Mouse (Mus musculus) kidney, embryonic 16.5 days (tissue): ENCODE measurements around the gene Spint5. TPM values are rescaled to one million over a fixed set of nuclear protein-coding genes. Genes with fewer than 3 reads are reported as not detected.
"Not testable (repeated sequence)": the region's sequence is repeated elsewhere in the genome, so short reads cannot be mapped to it uniquely, and the experiment has no call there.

Experiments used
- ATAC-seq: fragments of 200-750 bp; cut with Nextera tagmentation; 2 replicates; pipeline ENCODE4 v1.8.0; 2017; ENCODE audit warnings: moderate TSS enrichment; ENCODE audit not compliant: low FRiP score, low TSS enrichment
- H3K27ac ChIP-seq: fragments of 300-500 bp; sonication (generic); 2 replicates; pipeline ENCODE4 v1.5.1; 2014; ENCODE audit warnings: low read length
- H3K27me3 ChIP-seq: fragments of 300-500 bp; sonication (generic); 2 replicates; pipeline ENCODE4 v1.6.1; 2014; ENCODE audit warnings: low read length, control low read depth, mixed read lengths; ENCODE audit not compliant: insufficient read depth
- H3K36me3 ChIP-seq: fragments of 300-500 bp; sonication (generic); 2 replicates; pipeline ENCODE4 v1.6.1; 2014; ENCODE audit warnings: low read length, control low read depth, mixed read lengths; ENCODE audit not compliant: insufficient read depth
- H3K4me1 ChIP-seq: fragments of 300-500 bp; sonication (generic); 2 replicates; pipeline ENCODE4 v1.6.1; 2014; ENCODE audit warnings: low read length, control low read depth, mixed read lengths; ENCODE audit not compliant: insufficient read depth
- H3K4me2 ChIP-seq: fragments of 300-500 bp; sonication (generic); replicated peaks from 2 replicates; pipeline ENCODE4 v1.6.1; 2014; ENCODE audit warnings: low read depth, low read length
- H3K4me3 ChIP-seq: fragments of 300-500 bp; sonication (generic); 2 replicates; pipeline ENCODE4 v1.5.1; 2014; ENCODE audit warnings: mild to moderate bottlenecking, low read length
- H3K9ac ChIP-seq: fragments of 300-500 bp; sonication (generic); replicated peaks from 2 replicates; pipeline ENCODE4 v1.6.1; 2014; ENCODE audit warnings: low read length
- H3K9me3 ChIP-seq: fragments of 300-500 bp; sonication (generic); 2 replicates; pipeline ENCODE4 v1.6.1; 2016; ENCODE audit warnings: low read length, control low read depth
- WGBS: fragments of 180-500 bp; shearing (Covaris S2); extraction: QIAGEN DNeasy Blood & Tissue Kit; methylation state at CpG from one replicate; pipeline ENCODE4 v1.1.7; 2014; 5-methylcytosine and 5-hydroxymethylcytosine counted together
- polyA plus RNA-seq: library from polyadenylated mRNA; unstranded; fragments of >200 nt; fragmentation: Nextera tagmentation; extraction: Ambion mirVana; gene quantifications from 2 replicates; pipeline ENCODE4 v1.2.1, GENCODE M21; 2015

Spint5 gene
- polyA plus RNA-seq, 1 experiment from 2014 or later = not detected

DNA sequence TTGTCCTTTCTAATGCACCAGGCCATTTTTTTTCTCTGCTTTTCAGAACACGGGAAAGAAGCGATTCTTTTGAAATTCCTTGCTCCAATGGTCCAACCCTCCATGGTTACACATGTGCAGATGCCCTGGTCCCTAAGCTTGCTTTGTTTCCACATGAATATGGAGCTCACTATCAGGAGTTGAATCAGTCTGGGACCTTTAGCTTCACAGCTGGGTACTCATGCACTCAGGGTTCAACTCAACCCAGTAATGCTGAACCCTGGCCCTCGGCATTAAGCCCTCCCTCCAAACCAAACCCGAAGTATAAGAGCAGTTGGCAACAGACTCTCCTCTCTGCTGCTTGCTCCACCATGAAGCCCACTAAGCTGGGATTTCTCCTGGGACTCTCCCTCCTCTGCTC is 16.9 kb upstream of the Spint5 start, which contains the start of gene Spint4:
TSS of gene Spint4 (plus strand) at position 301 of the 400 bp plus-strand sequence.
- no peaks in the 10 kb centered on the region for H3K36me3 ChIP-seq
- H3K9me3 ChIP-seq = no peaks in the 10 kb centered on the region
- H3K4me3 ChIP-seq = no peak within 1 kb of the TSS
- H3K4me1 ChIP-seq = no peaks in the 10 kb centered on the region
- no peaks in the 10 kb centered on the region for H3K27me3 ChIP-seq
- ATAC-seq = no peak
- no peak within 1 kb of the TSS for H3K27ac ChIP-seq
- H3K4me2 ChIP-seq = no peak within 1 kb of the TSS
- H3K9ac ChIP-seq = no peak within 1 kb of the TSS
- WGBS = 66% methylated on average over 4 of the region's 4 CpGs

DNA sequence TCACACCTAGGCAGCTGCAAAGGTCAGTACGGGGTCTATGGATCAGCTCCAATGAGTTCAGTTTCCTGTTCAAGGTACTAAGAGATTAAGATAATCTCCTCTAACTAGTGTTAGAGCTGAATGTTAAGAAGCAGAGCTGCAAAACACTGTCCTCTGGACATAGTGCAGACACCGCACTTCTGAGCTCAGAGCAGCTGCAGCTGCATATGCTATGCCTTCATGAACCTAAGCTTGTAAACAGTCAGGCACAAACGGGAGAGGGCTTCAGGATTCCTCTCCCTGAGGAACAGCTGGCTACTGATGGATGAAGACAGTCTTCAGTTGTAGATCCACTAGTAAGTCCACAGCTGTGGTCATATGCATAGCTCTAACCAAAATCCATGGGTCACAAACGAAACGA is 14.1 kb upstream of the Spint5 start:
- H3K9ac ChIP-seq = no peak overlapping the region
- H3K27me3 ChIP-seq = no peaks in the 10 kb centered on the region
- H3K4me1 ChIP-seq = no peaks in the 10 kb centered on the region
- no peak overlapping the region for H3K4me3 ChIP-seq
- H3K9me3 ChIP-seq = no peaks in the 10 kb centered on the region
- H3K27ac ChIP-seq = no peak overlapping the region
- ATAC-seq = no peak
- no peak overlapping the region for H3K4me2 ChIP-seq
- no peaks in the 10 kb centered on the region for H3K36me3 ChIP-seq
- WGBS = 64% methylated on average over 5 of the region's 5 CpGs

DNA sequence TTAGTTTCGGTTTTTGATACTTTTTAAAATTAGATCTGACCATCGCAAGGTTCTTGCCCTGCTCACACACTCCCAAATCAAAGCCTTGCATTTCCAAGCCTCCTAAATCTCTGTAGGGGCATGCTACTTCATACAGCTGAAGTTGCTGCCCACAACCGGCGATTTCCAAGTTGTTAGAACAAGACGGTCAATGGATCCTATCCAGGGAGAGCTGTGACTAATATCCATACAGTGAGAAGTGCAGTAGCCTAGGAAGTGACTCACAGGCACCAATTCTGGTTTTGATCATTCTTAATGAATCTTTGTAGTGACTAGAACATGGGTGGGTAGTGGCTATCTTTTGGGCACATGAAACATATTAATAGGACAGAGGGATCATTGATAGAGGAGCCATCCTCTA is 13.3 kb upstream of the Spint5 start:
- no peak overlapping the region for H3K9ac ChIP-seq
- no peaks in the 10 kb centered on the region for H3K4me1 ChIP-seq
- no peaks in the 10 kb centered on the region for H3K27me3 ChIP-seq
- WGBS = 86% methylated on average over 5 of the region's 5 CpGs
- no peak overlapping the region for H3K4me3 ChIP-seq
- H3K36me3 ChIP-seq = no peaks in the 10 kb centered on the region
- no peak for ATAC-seq
- H3K27ac ChIP-seq = no peak overlapping the region
- no peak overlapping the region for H3K4me2 ChIP-seq
- H3K9me3 ChIP-seq = no peaks in the 10 kb centered on the region

- 84% methylated on average over 5 of the region's 5 CpGs for WGBS
Observed at GRCm38 (mm10) chr2:164704235-164704634, 10.9 kb upstream of the Spint5 start.

DNA sequence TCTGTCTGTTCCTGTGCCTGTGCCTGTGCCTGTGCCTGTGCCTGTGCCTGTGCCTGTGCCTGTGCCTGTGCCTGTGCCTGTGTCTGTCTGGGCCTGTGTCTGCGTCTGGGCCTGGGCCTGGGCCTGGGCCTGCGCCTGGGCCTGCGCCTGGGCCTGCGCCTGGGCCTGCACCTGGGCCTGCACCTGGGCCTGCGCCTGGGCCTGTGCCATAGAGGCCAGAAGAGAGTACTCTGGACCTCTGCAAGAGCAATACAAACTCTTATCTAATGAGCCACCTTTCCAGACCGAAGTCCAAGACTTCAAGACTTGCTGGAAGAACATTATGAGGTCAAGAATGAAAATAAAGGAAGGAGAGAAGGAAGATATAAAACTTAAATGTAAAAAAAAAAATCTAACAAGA is 9.8 kb upstream of the Spint5 start:
- Histone ChIP-seq H3K27me3 (no peaks in the 10 kb centered on the region), H3K9me3 (no peaks in the 10 kb centered on the region), H3K4me1 (no peaks in the 10 kb centered on the region), H3K9ac (no peak overlapping the region), H3K36me3 (no peaks in the 10 kb centered on the region), H3K4me3 (no peak overlapping the region), H3K4me2 (no peak overlapping the region), H3K27ac (no peak overlapping the region)
- WGBS = 98% methylated on average over 6 of the region's 6 CpGs
- no peak for ATAC-seq

More at GRCm38 (mm10) chr2:164704235-164704634, 10.9 kb upstream of the Spint5 start:
- no peaks in the 10 kb centered on the region for H3K9me3 ChIP-seq
- no peak overlapping the region for H3K9ac ChIP-seq
- H3K4me1 ChIP-seq = no peaks in the 10 kb centered on the region
- H3K27ac ChIP-seq = no peak overlapping the region
- no peaks in the 10 kb centered on the region for H3K36me3 ChIP-seq
- no peak overlapping the region for H3K4me3 ChIP-seq
- no peak overlapping the region for H3K4me2 ChIP-seq
- no peaks in the 10 kb centered on the region for H3K27me3 ChIP-seq
- ATAC-seq = no peak

GRCm38 (mm10) chr2:164705991-164706390 is 9.1 kb upstream of the Spint5 start:
- no peak overlapping the region for H3K4me2 ChIP-seq
- no peak overlapping the region for H3K9ac ChIP-seq
- no peak overlapping the region for H3K4me3 ChIP-seq
- no peak overlapping the region for H3K27ac ChIP-seq
- WGBS = 83% methylated on average over 14 of the region's 14 CpGs
- H3K36me3 ChIP-seq = no peaks in the 10 kb centered on the region
- ATAC-seq = no peak
- no peaks in the 10 kb centered on the region for H3K9me3 ChIP-seq
- no peaks in the 10 kb centered on the region for H3K4me1 ChIP-seq
- H3K27me3 ChIP-seq = no peaks in the 10 kb centered on the region

DNA sequence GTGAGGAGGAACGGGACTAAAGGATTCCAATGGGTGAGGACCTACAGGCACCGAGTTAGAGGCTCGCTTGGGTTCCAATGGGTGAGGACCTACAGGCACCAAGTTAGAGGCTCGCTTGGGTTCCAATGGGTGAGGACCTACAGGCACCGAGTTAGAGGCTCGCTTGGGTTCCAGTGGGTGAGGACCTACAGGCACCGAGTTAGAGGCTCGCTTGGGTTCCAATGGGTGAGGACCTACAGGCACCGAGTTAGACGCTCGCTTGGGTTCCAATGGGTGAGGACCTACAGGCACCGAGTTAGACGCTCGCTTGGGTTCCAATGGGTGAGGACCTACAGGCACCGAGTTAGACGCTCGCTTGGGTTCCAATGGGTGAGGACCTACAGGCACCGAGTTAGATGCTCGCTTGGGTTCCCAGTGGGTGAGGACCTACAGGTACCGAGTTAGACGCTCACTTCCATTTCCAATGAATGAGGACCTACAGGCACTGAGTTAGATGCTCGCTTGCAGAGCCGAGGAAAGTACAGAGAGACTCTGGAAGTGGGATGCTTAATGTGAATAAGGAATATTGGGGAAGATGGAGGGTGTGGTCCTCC is 1.2 kb downstream of the Spint5 start:
- H3K4me2 ChIP-seq, H3K27ac ChIP-seq, H3K4me1 ChIP-seq, H3K9ac ChIP-seq, ATAC-seq, H3K27me3 ChIP-seq, H3K4me3 ChIP-seq, H3K9me3 ChIP-seq, H3K36me3 ChIP-seq: not testable (repeated sequence)
- WGBS = 90% methylated on average over 20 of the region's 23 CpGs

- no peak overlapping the region for H3K9ac ChIP-seq
- no peaks in the 10 kb centered on the region for H3K9me3 ChIP-seq
- no peak overlapping the region for H3K27ac ChIP-seq
- H3K4me3 ChIP-seq = no peak overlapping the region
- H3K27me3 ChIP-seq = no peaks in the 10 kb centered on the region
- no peaks in the 10 kb centered on the region for H3K36me3 ChIP-seq
- no peak overlapping the region for H3K4me2 ChIP-seq
- ATAC-seq = no peak
- H3K4me1 ChIP-seq = no peaks in the 10 kb centered on the region
- WGBS = 62% methylated on average over 4 of the region's 4 CpGs
Observed at GRCm38 (mm10) chr2:164723276-164723675, 8.2 kb downstream of the Spint5 start.

GRCm38 (mm10) chr2:164725895-164726619 is 11.0 kb downstream of the Spint5 start:
- H3K9me3 ChIP-seq = no peaks in the 10 kb centered on the region
- 16% methylated on average over 6 of the region's 6 CpGs for WGBS
- no peak overlapping the region for H3K4me2 ChIP-seq
- no peak overlapping the region for H3K9ac ChIP-seq
- H3K4me1 ChIP-seq = no peaks in the 10 kb centered on the region
- H3K27me3 ChIP-seq = no peaks in the 10 kb centered on the region
- peak; percentile 49 for ATAC-seq
- no peak overlapping the region for H3K4me3 ChIP-seq
- no peaks in the 10 kb centered on the region for H3K36me3 ChIP-seq
- H3K27ac ChIP-seq = no peak overlapping the region

DNA sequence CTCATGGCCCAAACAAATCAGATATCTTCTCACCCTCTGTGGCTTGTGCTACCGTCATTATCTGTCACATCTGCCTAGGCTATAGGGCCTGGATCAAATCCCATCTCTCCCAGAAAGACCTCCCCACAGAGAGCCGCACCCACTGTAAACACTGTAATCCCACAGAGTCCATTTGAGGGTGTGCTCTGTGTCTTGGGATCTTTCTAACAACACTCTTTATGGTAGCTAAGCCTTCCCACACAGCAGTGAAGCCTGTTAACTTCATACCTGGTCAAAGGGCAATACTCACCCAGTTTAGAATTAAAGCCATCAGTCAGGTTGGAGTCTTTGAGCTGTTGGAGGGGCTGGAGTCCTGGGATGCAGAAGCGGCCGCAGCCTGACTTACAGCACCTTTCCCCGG is 16.6 kb downstream of the Spint5 start:
- no peaks in the 10 kb centered on the region for H3K4me1 ChIP-seq
- WGBS = 72% methylated on average over 5 of the region's 5 CpGs
- H3K9ac ChIP-seq = no peak overlapping the region
- no peaks in the 10 kb centered on the region for H3K27me3 ChIP-seq
- H3K36me3 ChIP-seq = no peaks in the 10 kb centered on the region
- no peak overlapping the region for H3K4me3 ChIP-seq
- H3K27ac ChIP-seq = no peak overlapping the region
- no peaks in the 10 kb centered on the region for H3K9me3 ChIP-seq
- H3K4me2 ChIP-seq = no peak overlapping the region
- no peak for ATAC-seq
